Mouse (Mus musculus) granulocyte monocyte progenitor cell, adult 5-6 weeks (primary cell): ENCODE measurements around the gene Rassf8. TPM values are rescaled to one million over a fixed set of nuclear protein-coding genes. Genes with fewer than 3 reads are reported as not detected.

Experiments used
- ATAC-seq: replicated peaks from 2 replicates; pipeline ENCODE4 v1.8.0; 2016; ENCODE audit warnings: mild to moderate bottlenecking, moderate TSS enrichment, inconsistent platforms; ENCODE audit not compliant: poor library complexity, severe bottlenecking
- total RNA-seq, 2 experiments: library from RNA; stranded (forward) in 1 of 2; stranded (reverse) in 1 of 2; fragments of 200-712, 200-1000 nt in 1 of 2; fragments of >200 nt in 1 of 2; fragmentation: Nextera tagmentation in 1 of 2; gene quantifications; 2 replicates each; pipeline ENCODE4 v1.2.3; 2014 to 2017

Gene Rassf8
- total RNA-seq, 2 experiments from 2014 or later, result 13.0 to 13.5 TPM

GRCm38 (mm10) chr6:145855720-145856551, 109.4 kb downstream of the Rassf8 start:
- peak; percentile 73 for ATAC-seq

- peak; percentile 22 for ATAC-seq
Measured at GRCm38 (mm10) chr6:145857428-145857827, 110.9 kb downstream of the Rassf8 start.

DNA sequence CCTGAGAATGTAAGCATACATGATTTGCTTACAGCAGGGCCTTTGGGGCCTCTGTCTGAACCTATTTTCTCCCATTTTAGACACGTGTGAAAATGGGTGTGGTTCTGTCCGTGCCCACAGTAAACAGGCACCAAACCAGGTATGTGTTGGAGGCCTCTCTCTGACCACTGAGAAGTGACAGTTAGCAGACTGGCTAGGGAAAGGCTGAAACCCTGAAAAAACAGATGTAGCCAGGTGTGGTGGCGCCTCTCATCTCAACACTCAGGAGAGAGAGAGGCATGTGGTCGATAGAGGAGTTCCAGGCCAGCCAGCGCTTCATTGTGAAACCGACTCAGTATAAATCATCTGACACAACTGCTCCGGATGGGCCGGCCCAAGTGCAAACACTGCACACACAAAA, 111.9 kb downstream of the Rassf8 start:
- no peak for ATAC-seq

DNA sequence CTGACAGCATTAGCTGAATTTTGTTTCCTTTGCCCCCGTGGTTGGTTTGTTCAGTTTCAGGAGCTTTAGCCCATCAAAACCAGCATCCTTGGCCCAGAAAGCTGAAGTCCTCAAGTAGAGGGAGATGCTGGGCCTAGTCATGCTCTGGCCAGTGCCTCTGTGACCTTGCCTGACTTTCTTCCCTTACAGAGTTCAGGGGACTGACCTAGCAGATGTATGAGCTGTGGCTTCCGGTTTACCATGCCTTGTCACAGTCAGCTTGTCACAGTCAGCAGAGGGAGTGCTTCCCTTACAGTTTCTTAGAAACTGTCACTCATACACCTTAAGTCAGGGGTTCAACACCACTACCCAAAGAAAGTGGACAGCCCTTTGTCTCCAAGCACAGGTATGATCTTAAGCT, 113.8 kb downstream of the Rassf8 start:
- peak; percentile 46 for ATAC-seq

GRCm38 (mm10) chr6:145861462-145862227, 115.1 kb downstream of the Rassf8 start:
- ATAC-seq, result no peak

GRCm38 (mm10) chr6:145862321-145862720, 115.8 kb downstream of the Rassf8 start:
- no peak for ATAC-seq

DNA sequence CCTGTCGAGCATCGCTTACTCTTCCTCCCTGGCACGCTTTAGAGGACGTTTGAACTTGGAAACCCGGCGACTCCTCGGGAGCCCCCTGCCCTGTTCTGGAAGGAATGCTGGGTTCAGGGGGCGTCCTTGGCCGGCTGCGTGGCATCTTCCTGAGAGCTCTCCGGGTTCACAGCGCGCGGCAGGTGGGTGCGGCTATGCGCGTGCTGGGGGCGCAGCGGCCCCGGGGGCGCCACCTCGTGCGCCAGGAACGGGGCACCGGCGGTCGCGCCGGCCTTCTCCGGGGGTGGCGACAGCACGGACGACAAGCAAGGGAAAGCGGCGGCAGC, 116.2 kb downstream of the Rassf8 start:
- ATAC-seq, result no peak

- peak; percentile 47 for ATAC-seq
Measured at GRCm38 (mm10) chr6:145863065-145863971, 116.8 kb downstream of the Rassf8 start.

- no peak for ATAC-seq
Measured at GRCm38 (mm10) chr6:145864171-145864570, 117.6 kb downstream of the Rassf8 start.

DNA sequence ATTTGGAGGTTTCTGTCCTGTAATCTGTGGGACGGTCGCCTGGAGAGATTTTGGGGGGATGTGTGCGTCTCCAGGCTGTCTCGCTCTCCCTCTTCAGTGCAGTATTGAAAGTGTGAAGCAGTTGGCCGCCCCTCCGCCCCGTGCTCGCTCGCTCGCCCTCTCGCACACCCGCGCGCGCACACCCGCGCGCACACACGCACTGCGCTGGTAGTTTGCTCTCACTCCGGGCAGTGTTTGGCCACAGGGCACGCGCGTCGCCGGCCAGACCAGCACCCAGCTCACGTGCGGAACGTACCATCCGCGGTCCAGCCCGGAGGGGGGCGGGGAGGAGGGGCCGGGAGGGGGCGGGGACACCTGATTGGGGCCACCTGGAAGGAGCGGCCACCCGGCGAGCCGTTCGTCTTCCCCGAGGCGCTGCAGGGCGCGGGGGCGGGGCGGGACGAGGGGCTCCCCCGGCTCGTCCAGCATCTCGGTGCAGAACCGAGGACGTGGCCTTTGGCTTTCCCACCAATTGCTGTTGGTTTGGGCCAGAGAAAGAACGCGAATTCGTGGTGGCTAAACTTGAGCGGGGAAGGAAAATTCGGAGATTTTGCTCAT, 118.8 kb downstream of the Rassf8 start, which contains the start of gene Bhlhe41:
Bhlhe41 (minus strand) TSS at position 270 of the 597 bp plus-strand sequence.
- ATAC-seq, result peak; percentile 21; the same call in 1 of the 2 replicates

DNA sequence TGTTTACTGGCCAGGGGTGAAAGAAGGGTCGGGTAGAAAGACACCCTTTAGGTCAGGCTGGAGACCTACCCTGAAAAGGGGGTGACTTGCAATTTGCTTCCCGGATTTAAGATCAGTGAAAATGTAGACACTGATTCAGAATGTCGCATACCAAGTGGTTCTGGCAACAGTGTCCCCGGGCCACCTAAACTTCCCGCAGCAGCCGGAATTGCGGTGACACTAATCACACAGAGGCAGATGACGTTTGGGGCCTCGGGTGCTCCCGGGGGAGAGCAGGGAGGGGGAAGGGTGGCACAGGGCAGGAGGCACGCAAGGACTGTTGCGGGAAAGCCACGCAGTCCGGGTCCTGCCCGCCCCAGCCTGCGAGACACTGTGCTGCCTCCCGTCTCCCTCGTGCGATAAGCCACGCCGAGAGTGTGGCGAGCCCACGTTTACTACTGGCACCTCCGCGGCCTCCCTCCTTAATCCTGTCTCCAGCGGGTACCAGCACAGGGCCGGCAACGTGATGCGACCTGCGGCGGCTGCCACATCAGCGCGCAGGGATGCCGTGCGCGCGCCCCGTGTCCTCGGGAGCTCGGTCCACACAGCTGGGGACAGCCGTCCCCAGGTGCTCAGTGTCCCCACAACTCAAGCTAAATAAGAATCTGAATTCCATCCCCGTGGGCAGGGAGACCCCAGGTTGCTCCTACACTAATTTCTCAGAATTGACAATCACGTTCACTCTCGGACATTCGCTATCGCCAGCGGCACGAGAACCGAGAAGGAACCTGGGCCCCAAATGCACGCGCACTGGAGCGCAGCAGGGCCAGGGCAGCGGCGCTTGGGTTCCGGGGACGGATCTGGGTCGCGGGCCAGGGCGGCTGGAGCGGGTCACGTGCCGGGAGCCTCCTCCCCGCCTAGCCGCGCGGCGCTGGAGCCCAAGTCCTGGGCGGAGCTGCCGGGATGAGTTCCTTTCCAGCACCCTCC, 119.6 kb downstream of the Rassf8 start:
- peak; percentile 50 for ATAC-seq

- no peak for ATAC-seq
Measured at GRCm38 (mm10) chr6:145867111-145867510, 120.6 kb downstream of the Rassf8 start.

Other genes with a start within 250 kb of the Rassf8 start
- not detected in 2 replicates for gene Lmntd1, start 132.4 kb upstream of the Rassf8 start, total RNA-seq (2014; fragmentation: Nextera tagmentation)
- gene Lmntd1, start 132.4 kb upstream of the Rassf8 start, total RNA-seq (2017), result not detected in 2 replicates
- gene Tuba3b, start 131.0 kb upstream of the Rassf8 start, total RNA-seq (2014; fragmentation: Nextera tagmentation), result not detected in 2 replicates
- gene Tuba3b, start 131.0 kb upstream of the Rassf8 start, total RNA-seq (2017), result not detected in 2 replicates
- not detected in 2 replicates for gene Bhlhe41, start 118.8 kb downstream of the Rassf8 start, total RNA-seq (2014; fragmentation: Nextera tagmentation)
- not detected in 2 replicates for gene Bhlhe41, start 118.8 kb downstream of the Rassf8 start, total RNA-seq (2017)
- gene Sspn, start 184.9 kb downstream of the Rassf8 start, total RNA-seq (2014; fragmentation: Nextera tagmentation), result not detected in 2 replicates
- gene Sspn, start 184.9 kb downstream of the Rassf8 start, total RNA-seq (2017), result not detected in 2 replicates